Mouse (Mus musculus) hindbrain, postnatal 0 days (tissue): ENCODE data around the gene Rps8. TPM values are rescaled to one million over a fixed set of nuclear protein-coding genes. Genes with fewer than 3 reads are reported as not detected.
A peak's percentile ranks its signal among the peaks of the same experiment; 100 is the strongest.
"Not testable (repeated sequence)": the region's sequence is repeated elsewhere in the genome, so short reads cannot be mapped to it uniquely, and the experiment has no call there.

ENCODE experiments used
- ATAC-seq: fragments of 200-750 bp; cut with Nextera tagmentation; 2 replicates; pipeline ENCODE4 v1.8.0; 2017; ENCODE audit warnings: mild to moderate bottlenecking, moderate TSS enrichment, moderate library complexity
- DNase-seq: peaks from one replicate; pipeline ENCODE4 v3.0.0-alpha.2; 2015; ENCODE audit warnings: low spot score
- H3K27ac ChIP-seq: fragments of 300-500 bp; sonication (generic); 2 replicates; pipeline ENCODE4 v1.5.1; 2014; ENCODE audit warnings: mild to moderate bottlenecking
- H3K27me3 ChIP-seq: fragments of 300-500 bp; sonication (generic); 2 replicates; pipeline ENCODE4 v1.6.1; 2014; ENCODE audit warnings: low read length, mixed read lengths; ENCODE audit not compliant: insufficient read depth
- H3K36me3 ChIP-seq: fragments of 300-500 bp; sonication (generic); 2 replicates; pipeline ENCODE4 v1.6.1; 2014; ENCODE audit warnings: low read length, mixed read lengths; ENCODE audit not compliant: insufficient read depth
- H3K4me1 ChIP-seq: fragments of 300-500 bp; sonication (generic); 2 replicates; pipeline ENCODE4 v1.6.1; 2014; ENCODE audit warnings: antibody characterized with exemption, low read length, mixed read lengths; ENCODE audit not compliant: insufficient read depth
- H3K4me2 ChIP-seq: fragments of 300-500 bp; sonication (generic); 2 replicates; pipeline ENCODE4 v1.6.1; 2014; ENCODE audit warnings: low read depth, mild to moderate bottlenecking, low read length, moderate library complexity, mixed read lengths
- H3K4me3 ChIP-seq: fragments of 300-500 bp; sonication (generic); 2 replicates; pipeline ENCODE4 v1.5.1; 2014; ENCODE audit warnings: low read length
- H3K9ac ChIP-seq: fragments of 300-500 bp; sonication (generic); replicated peaks from 2 replicates; pipeline ENCODE4 v1.6.1; 2014; ENCODE audit warnings: mild to moderate bottlenecking, low read length, moderate library complexity, mixed read lengths
- H3K9me3 ChIP-seq: fragments of 300-500 bp; sonication (generic); 2 replicates; pipeline ENCODE4 v1.6.1; 2016; ENCODE audit warnings: low read length, mixed read lengths
- CTCF ChIP-seq: IDR thresholded peaks from 2 replicates; pipeline ENCODE4 v1.5.1; 2016; ENCODE audit warnings: antibody characterized with exemption, control low read depth, low read depth
- WGBS: fragments of 180-500 bp; shearing (Covaris S2); extraction: QIAGEN DNeasy Blood & Tissue Kit; methylation state at CpG from one replicate; pipeline ENCODE4 v1.1.7; 2014; 5-methylcytosine and 5-hydroxymethylcytosine counted together
- polyA plus RNA-seq: library from polyadenylated mRNA; unstranded; fragments of >200 nt; fragmentation: Nextera tagmentation; extraction: Ambion mirVana; gene quantifications from 2 replicates; pipeline ENCODE4 v1.2.1, GENCODE M21; 2015
- total RNA-seq: library from RNA; depleted of rRNA; stranded (reverse); fragments of >200 nt; gene quantifications from 2 replicates; pipeline ENCODE4 v1.2.3, GENCODE M21; 2014

Gene Rps8
- total and polyA plus RNA-seq, 2 experiments from 2014 or later = 470 to 523 TPM

GRCm38 (mm10) chr4:117189382-117189855, 33.4 kb upstream of the Rps8 start:
- ATAC-seq = peak; percentile 76
- Histone ChIP-seq H3K27ac (peak overlapping the region; percentile 83), H3K36me3 (no peaks in the 10 kb centered on the region), H3K4me1 (no peaks in the 10 kb centered on the region), H3K9ac (peak overlapping the region; percentile 49), H3K9me3 (no peaks in the 10 kb centered on the region), H3K4me2 (peak overlapping the region; percentile 44), H3K27me3 (no peaks in the 10 kb centered on the region), H3K4me3 (peak overlapping the region; percentile 20)
- WGBS = under 1% methylated on average over 16 of the region's 16 CpGs
- peak; percentile 94 for DNase-seq
- peak; percentile 81 for TF ChIP-seq CTCF

- no peaks in the 10 kb centered on the region for H3K36me3 ChIP-seq
- 58% methylated on average over 3 of the region's 3 CpGs for WGBS
- no peak for TF ChIP-seq CTCF
- H3K9me3 ChIP-seq = no peaks in the 10 kb centered on the region
- peak overlapping the region; percentile 49; the same call in 1 of the 2 replicates for H3K9ac ChIP-seq
- no peaks in the 10 kb centered on the region for H3K4me1 ChIP-seq
- H3K4me3 ChIP-seq = peak overlapping the region; percentile 20; the same call in 1 of the 2 replicates
- DNase-seq (no peak), ATAC-seq (no peak)
- H3K27me3 ChIP-seq = no peaks in the 10 kb centered on the region
- H3K4me2 ChIP-seq = peak overlapping the region; percentile 44
- peak overlapping the region; percentile 83; the same call in 1 of the 2 replicates for H3K27ac ChIP-seq
Measured at GRCm38 (mm10) chr4:117188969-117189368, 32.9 kb upstream of the Rps8 start.

- peak; percentile 66 for ATAC-seq
- peak overlapping the region; percentile 59 for H3K4me3 ChIP-seq
- 14% methylated on average over 9 of the region's 9 CpGs for WGBS
- H3K27me3 ChIP-seq, H3K9me3 ChIP-seq, H3K4me1 ChIP-seq, H3K36me3 ChIP-seq, DNase-seq: not testable (repeated sequence)
- peak overlapping the region; percentile 91 for H3K4me2 ChIP-seq
- peak overlapping the region; percentile 43; the same call in 1 of the 2 replicates for H3K9ac ChIP-seq
- H3K27ac ChIP-seq = peak overlapping the region; percentile 68; the same call in 1 of the 2 replicates
Measured at GRCm38 (mm10) chr4:117182759-117183096, 26.7 kb upstream of the Rps8 start.

GRCm38 (mm10) chr4:117181863-117182758, 26.1 kb upstream of the Rps8 start, which contains the start of gene Kif2c:
Gene Kif2c (minus strand): TSS chr4:117182639.
- Histone ChIP-seq H3K9ac (peak within 1 kb of the TSS; percentile 43), H3K4me2 (peak within 1 kb of the TSS; percentile 91), H3K36me3 (no peaks in the 10 kb centered on the region), H3K27ac (peak within 1 kb of the TSS; percentile 68; the same call in 1 of the 2 replicates), H3K4me1 (no peaks in the 10 kb centered on the region), H3K27me3 (no peaks in the 10 kb centered on the region), H3K9me3 (no peaks in the 10 kb centered on the region), H3K4me3 (peak within 1 kb of the TSS; percentile 59)
- TF ChIP-seq CTCF = no peak
- WGBS = 2% methylated on average over 42 of the region's 42 CpGs
- ATAC-seq = peak; percentile 98
- peak; percentile 95 for DNase-seq

- Histone ChIP-seq H3K9me3 (no peaks in the 10 kb centered on the region), H3K36me3 (peaks cover 9% of the 10 kb centered on the region), H3K4me1 (no peaks in the 10 kb centered on the region), H3K27ac (no peak overlapping the region), H3K4me2 (no peak overlapping the region), H3K27me3 (no peaks in the 10 kb centered on the region), H3K9ac (no peak overlapping the region), H3K4me3 (no peak overlapping the region)
- 90% methylated on average over 5 of the region's 5 CpGs for WGBS
- no peak for DNase-seq
- ATAC-seq = no peak
- TF ChIP-seq CTCF = no peak
Measured at GRCm38 (mm10) chr4:117169936-117170335, 13.9 kb upstream of the Rps8 start.

GRCm38 (mm10) chr4:117161183-117161582, 5.1 kb upstream of the Rps8 start:
- TF ChIP-seq CTCF = no peak
- Histone ChIP-seq H3K9me3 (no peaks in the 10 kb centered on the region), H3K4me2 (no peak overlapping the region), H3K4me3 (no peak overlapping the region), H3K27ac (no peak overlapping the region), H3K27me3 (no peaks in the 10 kb centered on the region), H3K36me3 (no peaks in the 10 kb centered on the region), H3K9ac (no peak overlapping the region), H3K4me1 (no peaks in the 10 kb centered on the region)
- DNase-seq = peak; percentile 35
- 67% methylated on average over 4 of the region's 4 CpGs for WGBS
- ATAC-seq = peak; percentile 66

- H3K4me1 ChIP-seq = no peaks in the 10 kb centered on the region
- DNase-seq = no peak
- H3K9ac ChIP-seq = no peak overlapping the region
- no peak for ATAC-seq
- no peak overlapping the region for H3K4me3 ChIP-seq
- no peaks in the 10 kb centered on the region for H3K36me3 ChIP-seq
- H3K27me3 ChIP-seq = no peaks in the 10 kb centered on the region
- no peak overlapping the region for H3K27ac ChIP-seq
- TF ChIP-seq CTCF = no peak
- no peak overlapping the region for H3K4me2 ChIP-seq
- 90% methylated on average over 10 of the region's 10 CpGs for WGBS
- no peaks in the 10 kb centered on the region for H3K9me3 ChIP-seq
Measured at GRCm38 (mm10) chr4:117159666-117160065, 3.6 kb upstream of the Rps8 start.
